Mouse (Mus musculus): ENCODE data around the gene Afap1. TPM values are rescaled to one million over a fixed set of nuclear protein-coding genes. Genes with fewer than 3 reads are reported as not detected.

Gene Afap1
- total and polyA plus RNA-seq, 3 experiments = 0.03 to 0.04 TPM; not detected in 1

GRCm38 (mm10) chr5:35901226-35901809 is 8.2 kb downstream of the Afap1 start:
- Histone ChIP-seq H3K9me3 (replicated peaks; ENCODE audit: insufficient read depth, low read length) (no peaks in the 10 kb centered on the region), H3K9ac (ENCODE audit: control insufficient read depth, low read depth, low read length, poor library complexity, severe bottlenecking) (no peak overlapping the region), H3K36me3 (ENCODE audit: control insufficient read depth in 1 of 2, insufficient read depth in 2 of 2, low read length in 2 of 2) (no peaks in the 10 kb centered on the region), H3K27me3 (ENCODE audit: control insufficient read depth in 1 of 2, insufficient read depth in 2 of 2, low read length in 2 of 2) (no peaks in the 10 kb centered on the region), H3K27ac (ENCODE audit: control insufficient read depth, low read depth, low read length) (no peak overlapping the region), H3K79me2 (ENCODE audit: control insufficient read depth, insufficient read depth, low read length, poor library complexity) (no peaks in the 10 kb centered on the region), H3K4me1 (ENCODE audit: control insufficient read depth in 1 of 2, insufficient read depth in 2 of 2, low read length in 2 of 2) (no peaks in the 10 kb centered on the region), H3K4me3 (ENCODE audit: control insufficient read depth in 1 of 2, insufficient read depth in 1 of 2, low read depth in 2 of 2, low read length in 2 of 2) (no peak overlapping the region)
- no peak for TF ChIP-seq TAL1 (IDR thresholded peaks at IDR 0.05; ENCODE audit: low read length)
- no peak for TF ChIP-seq MAX (IDR thresholded peaks at IDR 0.05; ENCODE audit: low read length)
- TF ChIP-seq CTCF (IDR thresholded peaks at IDR 0.05 in 2 of 3, conservative IDR thresholded peaks at IDR 0.05 in 1 of 3; ENCODE audit: control insufficient read depth in 1 of 3, insufficient read depth in 1 of 3, low read depth in 2 of 3, low read length in 3 of 3, poor library complexity in 1 of 3, severe bottlenecking in 1 of 3) = no peak
- TF ChIP-seq POLR2A (IDR thresholded peaks at IDR 0.05; ENCODE audit: control insufficient read depth in 1 of 2, insufficient read depth in 1 of 2, low read depth in 1 of 2, low read length in 2 of 2, poor library complexity in 1 of 2) = no peak
- TF ChIP-seq MXI1 (IDR thresholded peaks at IDR 0.05; ENCODE audit: low read depth, low read length) = no peak
- TF ChIP-seq ETS1 (IDR thresholded peaks at IDR 0.05; ENCODE audit: low read depth, low read length) = no peak
- TF ChIP-seq RCOR1 (IDR thresholded peaks at IDR 0.05; ENCODE audit: low read depth, low read length) = no peak
- TF ChIP-seq MAFK (IDR thresholded peaks at IDR 0.05; ENCODE audit: borderline replicate concordance, low read depth, low read length) = no peak
- TF ChIP-seq USF1 (IDR thresholded peaks at IDR 0.05; ENCODE audit: low read depth, low read length) = no peak
- no peak for TF ChIP-seq MEF2A (IDR thresholded peaks at IDR 0.05; ENCODE audit: extremely low read depth, insufficient replicate concordance, low read depth, low read length, poor library complexity, severe bottlenecking)
- TF ChIP-seq TBP (IDR thresholded peaks at IDR 0.05; ENCODE audit: low read depth, low read length) = no peak
- TF ChIP-seq GATA1 (IDR thresholded peaks at IDR 0.05; ENCODE audit: low read depth, low read length) = no peak
- TF ChIP-seq MYB (IDR thresholded peaks at IDR 0.05; ENCODE audit: low read depth, low read length) = no peak
- no peak for TF ChIP-seq SIN3A (IDR thresholded peaks at IDR 0.05; ENCODE audit: low read length)
- no peak for TF ChIP-seq ZC3H11A (IDR thresholded peaks at IDR 0.05; ENCODE audit: low read depth, low read length)
- no peak for DNase-seq (ENCODE audit: low read depth, low spot score)

- no peaks in the 10 kb centered on the region for H3K9me3 ChIP-seq (replicated peaks; ENCODE audit: insufficient read depth, low read length)
- no peaks in the 10 kb centered on the region for H3K4me1 ChIP-seq (ENCODE audit: control insufficient read depth in 1 of 2, insufficient read depth in 2 of 2, low read length in 2 of 2)
- H3K27ac ChIP-seq (ENCODE audit: control insufficient read depth, low read depth, low read length) = no peak overlapping the region
- H3K4me3 ChIP-seq (ENCODE audit: control insufficient read depth in 1 of 2, insufficient read depth in 1 of 2, low read depth in 2 of 2, low read length in 2 of 2) = no peak overlapping the region
- no peaks in the 10 kb centered on the region for H3K27me3 ChIP-seq (ENCODE audit: control insufficient read depth in 1 of 2, insufficient read depth in 2 of 2, low read length in 2 of 2)
- DNase-seq (ENCODE audit: low read depth, low spot score) = no peak
- H3K36me3 ChIP-seq (ENCODE audit: control insufficient read depth in 1 of 2, insufficient read depth in 2 of 2, low read length in 2 of 2) = no peaks in the 10 kb centered on the region
- no peaks in the 10 kb centered on the region for H3K79me2 ChIP-seq (ENCODE audit: control insufficient read depth, insufficient read depth, low read length, poor library complexity)
- no peak overlapping the region for H3K9ac ChIP-seq (ENCODE audit: control insufficient read depth, low read depth, low read length, poor library complexity, severe bottlenecking)
- TF ChIP-seq ETS1 (IDR thresholded peaks at IDR 0.05; ENCODE audit: low read depth, low read length) (no peak), USF1 (IDR thresholded peaks at IDR 0.05; ENCODE audit: low read depth, low read length) (no peak), ZC3H11A (IDR thresholded peaks at IDR 0.05; ENCODE audit: low read depth, low read length) (no peak), SIN3A (IDR thresholded peaks at IDR 0.05; ENCODE audit: low read length) (no peak), KAT2A (conservative IDR thresholded peaks at IDR 0.05; ENCODE audit: low read depth, low read length) (no peak), RAD21 (IDR thresholded peaks at IDR 0.05; ENCODE audit: low read depth, low read length) (no peak), ZNF384 (IDR thresholded peaks at IDR 0.05; ENCODE audit: low read depth, low read length) (no peak), SMC3 (IDR thresholded peaks at IDR 0.05; ENCODE audit: low read depth, low read length) (no peak), UBTF (IDR thresholded peaks at IDR 0.05; ENCODE audit: borderline replicate concordance, insufficient read depth, low read depth, low read length) (no peak), POLR2A (IDR thresholded peaks at IDR 0.05; ENCODE audit: control insufficient read depth in 1 of 2, insufficient read depth in 1 of 2, low read depth in 1 of 2, low read length in 2 of 2, poor library complexity in 1 of 2) (no peak), CHD2 (IDR thresholded peaks at IDR 0.05; ENCODE audit: low read length) (no peak), USF2 (IDR thresholded peaks at IDR 0.05; ENCODE audit: borderline replicate concordance in 1 of 2, insufficient read depth in 1 of 2, low read depth in 1 of 2, low read length in 2 of 2) (no peak), MYB (IDR thresholded peaks at IDR 0.05; ENCODE audit: low read depth, low read length) (no peak), GABPA (IDR thresholded peaks at IDR 0.05; ENCODE audit: low read depth, low read length) (no peak), MYC (IDR thresholded peaks at IDR 0.05; ENCODE audit: low read depth, low read length) (no peak)
Measured at GRCm38 (mm10) chr5:35903456-35903855, 10.3 kb downstream of the Afap1 start.
